Mouse (Mus musculus): ENCODE data around the gene Tnpo1.

The Tnpo1 gene

GRCm38 (mm10) chr13:98945381-98945780, 19.2 kb upstream of the Tnpo1 start:
- DNase-seq (ENCODE audit: low read depth, low spot score), result peak; percentile 74
- Histone ChIP-seq H3K27me3 (ENCODE audit: control insufficient read depth, insufficient read depth, low read length, poor library complexity, severe bottlenecking) (no peaks in the 10 kb centered on the region), H3K36me3 (ENCODE audit: control insufficient read depth, insufficient read depth, low read length, poor library complexity, severe bottlenecking) (no peaks in the 10 kb centered on the region)

DNA sequence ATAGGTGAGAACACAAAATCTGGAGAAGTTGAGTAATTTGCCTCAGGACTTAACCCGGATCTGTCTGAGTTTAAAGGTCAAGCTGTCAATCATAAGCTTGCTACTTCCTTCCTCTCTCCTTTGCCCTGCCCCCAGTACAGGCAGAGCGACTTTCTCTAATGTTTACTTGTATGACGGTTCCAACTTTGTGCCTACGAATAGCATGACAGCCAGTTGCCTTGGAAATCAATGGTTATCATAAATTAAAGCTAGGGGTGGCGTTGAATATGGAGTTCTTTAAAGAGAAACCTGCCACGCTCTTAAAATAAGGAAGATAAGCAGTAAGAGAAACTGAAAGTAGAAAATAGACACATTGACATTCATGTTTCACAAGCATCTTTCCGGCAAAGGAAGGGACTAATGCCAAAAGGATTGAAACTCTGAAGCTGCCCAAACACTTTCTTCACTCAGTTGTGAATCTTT, 18.5 kb upstream of the Tnpo1 start:
- H3K36me3 ChIP-seq (ENCODE audit: control insufficient read depth, insufficient read depth, low read length, poor library complexity, severe bottlenecking), result no peaks in the 10 kb centered on the region
- peak; percentile 71 for DNase-seq (ENCODE audit: low read depth, low spot score)
- H3K27me3 ChIP-seq (ENCODE audit: control insufficient read depth, insufficient read depth, low read length, poor library complexity, severe bottlenecking), result no peaks in the 10 kb centered on the region

GRCm38 (mm10) chr13:98942360-98942759, 16.2 kb upstream of the Tnpo1 start:
- DNase-seq (ENCODE audit: low read depth, low spot score), result no peak
- Histone ChIP-seq H3K27me3 (ENCODE audit: control insufficient read depth, insufficient read depth, low read length, poor library complexity, severe bottlenecking) (no peaks in the 10 kb centered on the region), H3K36me3 (ENCODE audit: control insufficient read depth, insufficient read depth, low read length, poor library complexity, severe bottlenecking) (no peaks in the 10 kb centered on the region)

GRCm38 (mm10) chr13:98941829-98942343, 15.7 kb upstream of the Tnpo1 start:
- Histone ChIP-seq H3K36me3 (ENCODE audit: control insufficient read depth, insufficient read depth, low read length, poor library complexity, severe bottlenecking) (no peaks in the 10 kb centered on the region), H3K27me3 (ENCODE audit: control insufficient read depth, insufficient read depth, low read length, poor library complexity, severe bottlenecking) (no peaks in the 10 kb centered on the region)
- no peak for DNase-seq (ENCODE audit: low read depth, low spot score)

GRCm38 (mm10) chr13:98937108-98937507, 10.9 kb upstream of the Tnpo1 start:
- Histone ChIP-seq H3K36me3 (ENCODE audit: control insufficient read depth, insufficient read depth, low read length, poor library complexity, severe bottlenecking) (no peaks in the 10 kb centered on the region), H3K27me3 (ENCODE audit: control insufficient read depth, insufficient read depth, low read length, poor library complexity, severe bottlenecking) (no peaks in the 10 kb centered on the region; the same call in 1 of the 2 replicates)
- DNase-seq (ENCODE audit: low read depth, low spot score), result peak; percentile 23

GRCm38 (mm10) chr13:98928908-98929307, 2.7 kb upstream of the Tnpo1 start:
- no peaks in the 10 kb centered on the region; the same call in 1 of the 2 replicates for H3K27me3 ChIP-seq (ENCODE audit: control insufficient read depth, insufficient read depth, low read length, poor library complexity, severe bottlenecking)
- no peaks in the 10 kb centered on the region for H3K36me3 ChIP-seq (ENCODE audit: control insufficient read depth, insufficient read depth, low read length, poor library complexity, severe bottlenecking)
- peak; percentile 35 for DNase-seq (ENCODE audit: low read depth, low spot score)

DNA sequence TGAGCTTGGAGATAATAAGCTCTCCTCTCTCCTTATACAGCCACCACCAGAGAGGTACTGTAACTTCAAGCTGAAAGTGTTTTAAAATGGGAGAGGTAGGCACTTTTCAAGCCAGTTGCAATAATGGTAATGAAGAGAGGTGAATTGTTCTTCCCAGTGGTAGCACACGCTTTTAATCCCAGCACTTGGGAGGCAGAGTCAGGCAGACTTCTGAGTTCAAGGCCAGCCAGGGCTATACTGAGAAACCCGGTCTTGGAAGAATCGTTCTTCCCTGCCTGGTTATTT, 716 bp upstream of the Tnpo1 start:
- 0 out of 2 replicates have a peak, but pooled peaks cover 1% of the 10 kb centered on the region for H3K36me3 ChIP-seq (ENCODE audit: control insufficient read depth, insufficient read depth, low read length, poor library complexity, severe bottlenecking)
- no peak for DNase-seq (ENCODE audit: low read depth, low spot score)
- no peaks in the 10 kb centered on the region for H3K27me3 ChIP-seq (ENCODE audit: control insufficient read depth, insufficient read depth, low read length, poor library complexity, severe bottlenecking)

GRCm38 (mm10) chr13:98925486-98926212, 535 bp downstream of the Tnpo1 start:
- DNase-seq (ENCODE audit: low read depth, low spot score), result peak; percentile 85
- no peaks in the 10 kb centered on the region for H3K27me3 ChIP-seq (ENCODE audit: control insufficient read depth, insufficient read depth, low read length, poor library complexity, severe bottlenecking)
- H3K36me3 ChIP-seq (ENCODE audit: control insufficient read depth, insufficient read depth, low read length, poor library complexity, severe bottlenecking), result 0 out of 2 replicates have a peak, but pooled peaks cover 2% of the 10 kb centered on the region

- no peak for DNase-seq (ENCODE audit: low read depth, low spot score)
- H3K27me3 ChIP-seq (ENCODE audit: control insufficient read depth, insufficient read depth, low read length, poor library complexity, severe bottlenecking), result no peaks in the 10 kb centered on the region
- H3K36me3 ChIP-seq (ENCODE audit: control insufficient read depth, insufficient read depth, low read length, poor library complexity, severe bottlenecking), result 0 out of 2 replicates have a peak, but pooled peaks cover 2% of the 10 kb centered on the region
These were observed 1.2 kb downstream of the Tnpo1 start for GRCm38 (mm10) chr13:98924897-98925485.

GRCm38 (mm10) chr13:98922806-98923205, 3.4 kb downstream of the Tnpo1 start:
- Histone ChIP-seq H3K27me3 (ENCODE audit: control insufficient read depth, insufficient read depth, low read length, poor library complexity, severe bottlenecking) (no peaks in the 10 kb centered on the region), H3K36me3 (ENCODE audit: control insufficient read depth, insufficient read depth, low read length, poor library complexity, severe bottlenecking) (0 out of 2 replicates have a peak, but pooled peaks cover 2% of the 10 kb centered on the region)
- no peak for DNase-seq (ENCODE audit: low read depth, low spot score)

- DNase-seq (ENCODE audit: low read depth, low spot score), result no peak
- 0 out of 2 replicates have a peak, but pooled peaks cover 2% of the 10 kb centered on the region for H3K36me3 ChIP-seq (ENCODE audit: control insufficient read depth, insufficient read depth, low read length, poor library complexity, severe bottlenecking)
- H3K27me3 ChIP-seq (ENCODE audit: control insufficient read depth, insufficient read depth, low read length, poor library complexity, severe bottlenecking), result no peaks in the 10 kb centered on the region
These were observed 4.9 kb downstream of the Tnpo1 start for GRCm38 (mm10) chr13:98921276-98921675.

GRCm38 (mm10) chr13:98920300-98920699, 5.9 kb downstream of the Tnpo1 start:
- no peak for DNase-seq (ENCODE audit: low read depth, low spot score)
- no peaks in the 10 kb centered on the region for H3K27me3 ChIP-seq (ENCODE audit: control insufficient read depth, insufficient read depth, low read length, poor library complexity, severe bottlenecking)

GRCm38 (mm10) chr13:98919695-98920094, 6.5 kb downstream of the Tnpo1 start:
- H3K27me3 ChIP-seq (ENCODE audit: control insufficient read depth, insufficient read depth, low read length, poor library complexity, severe bottlenecking), result no peaks in the 10 kb centered on the region
- H3K36me3 ChIP-seq (ENCODE audit: control insufficient read depth, insufficient read depth, low read length, poor library complexity, severe bottlenecking), result 0 out of 2 replicates have a peak, but pooled peaks cover 2% of the 10 kb centered on the region
- no peak for DNase-seq (ENCODE audit: low read depth, low spot score)

More at GRCm38 (mm10) chr13:98920300-98920699, 5.9 kb downstream of the Tnpo1 start:
- H3K36me3 ChIP-seq (ENCODE audit: control insufficient read depth, insufficient read depth, low read length, poor library complexity, severe bottlenecking), result 0 out of 2 replicates have a peak, but pooled peaks cover 2% of the 10 kb centered on the region

GRCm38 (mm10) chr13:98917851-98918250, 8.3 kb downstream of the Tnpo1 start:
- Histone ChIP-seq H3K27me3 (ENCODE audit: control insufficient read depth, insufficient read depth, low read length, poor library complexity, severe bottlenecking) (no peaks in the 10 kb centered on the region; the same call in 1 of the 2 replicates), H3K36me3 (ENCODE audit: control insufficient read depth, insufficient read depth, low read length, poor library complexity, severe bottlenecking) (0 out of 2 replicates have a peak, but pooled peaks cover 2% of the 10 kb centered on the region)
- no peak for DNase-seq (ENCODE audit: low read depth, low spot score)

DNA sequence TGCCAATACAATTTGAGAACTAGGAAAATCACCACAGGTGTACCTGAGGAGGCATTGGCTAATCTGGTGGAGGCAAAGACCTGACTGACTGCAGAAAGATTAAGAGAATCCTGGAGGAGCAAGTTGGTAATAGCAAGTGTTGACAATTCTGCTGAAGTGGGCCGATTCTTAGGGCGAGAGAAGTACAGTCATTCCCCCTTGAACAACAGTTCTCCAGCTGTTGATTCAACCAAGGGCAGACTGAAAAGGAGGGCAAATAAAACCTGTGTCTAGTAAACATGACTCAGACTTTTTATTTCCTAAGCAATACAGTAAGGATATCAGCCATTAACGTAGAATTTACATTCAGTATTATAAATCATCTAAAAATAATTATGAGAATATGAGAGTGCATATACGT, 10.6 kb downstream of the Tnpo1 start:
- no peak for DNase-seq (ENCODE audit: low read depth, low spot score)
- H3K36me3 ChIP-seq (ENCODE audit: control insufficient read depth, insufficient read depth, low read length, poor library complexity, severe bottlenecking), result no peaks in the 10 kb centered on the region
- no peaks in the 10 kb centered on the region; the same call in 1 of the 2 replicates for H3K27me3 ChIP-seq (ENCODE audit: control insufficient read depth, insufficient read depth, low read length, poor library complexity, severe bottlenecking)

All from splenic B cell, adult 2 months (primary cell).